Mouse (Mus musculus) limb, embryonic 11.5 days (tissue): ENCODE measurements around the gene Cand2. TPM values are rescaled to one million over a fixed set of nuclear protein-coding genes. Genes with fewer than 3 reads are reported as not detected.

Source experiments
- ATAC-seq: fragments of 200-750 bp; cut with Nextera tagmentation; 2 replicates; pipeline ENCODE4 v1.8.0; 2017; ENCODE audit warnings: low read depth; ENCODE audit not compliant: insufficient number of reproducible peaks, low FRiP score, low TSS enrichment
- DNase-seq: peaks from one replicate; pipeline ENCODE4 v3.0.0-alpha.2; 2015; ENCODE audit warnings: low spot score
- H3K27ac ChIP-seq: fragments of 300-500 bp; sonication (generic); replicated peaks from 2 replicates; pipeline ENCODE4 v1.5.1; 2014; ENCODE audit warnings: low read depth, mild to moderate bottlenecking, low read length
- H3K27me3 ChIP-seq: fragments of 300-500 bp; sonication (generic); 2 replicates; pipeline ENCODE4 v1.6.1; 2014; ENCODE audit warnings: mild to moderate bottlenecking, low read length, mixed read lengths; ENCODE audit not compliant: control insufficient read depth, insufficient read depth
- H3K36me3 ChIP-seq: fragments of 300-500 bp; sonication (generic); 2 replicates; pipeline ENCODE4 v1.6.1; 2014; ENCODE audit warnings: mild to moderate bottlenecking, low read length, moderate library complexity, mixed read lengths; ENCODE audit not compliant: control insufficient read depth, insufficient read depth
- H3K4me1 ChIP-seq: fragments of 300-500 bp; sonication (generic); 2 replicates; pipeline ENCODE4 v1.6.1; 2014; ENCODE audit warnings: low read length, mixed read lengths; ENCODE audit not compliant: control insufficient read depth, insufficient read depth
- H3K4me2 ChIP-seq: fragments of 300-500 bp; sonication (generic); 2 replicates; pipeline ENCODE4 v1.6.1; 2014; ENCODE audit warnings: low read depth, mild to moderate bottlenecking, moderate library complexity; ENCODE audit not compliant: severe bottlenecking
- H3K4me3 ChIP-seq: fragments of 300-500 bp; sonication (generic); 2 replicates; pipeline ENCODE4 v1.5.1; 2014; ENCODE audit warnings: low read depth, low read length
- H3K9ac ChIP-seq: fragments of 300-500 bp; sonication (generic); 2 replicates; pipeline ENCODE4 v1.6.1; 2014; ENCODE audit warnings: mild to moderate bottlenecking, low read length
- H3K9me3 ChIP-seq: fragments of 300-500 bp; sonication (generic); 2 replicates; pipeline ENCODE4 v1.6.1; 2016; ENCODE audit warnings: low read length; ENCODE audit not compliant: control insufficient read depth
- WGBS: fragments of 180-500 bp; shearing (Covaris S2); extraction: QIAGEN DNeasy Blood & Tissue Kit; methylation state at CpG from one replicate; pipeline ENCODE4 v1.1.7; 2014; 5-methylcytosine and 5-hydroxymethylcytosine counted together
- polyA plus RNA-seq: library from polyadenylated mRNA; unstranded; fragments of >200 nt; fragmentation: Nextera tagmentation; extraction: Ambion mirVana; gene quantifications from 2 replicates; pipeline ENCODE4 v1.2.1, GENCODE M21; 2014

Cand2 gene
- polyA plus RNA-seq, 1 experiment from 2014 or later, result 58.4 TPM

- no peaks in the 10 kb centered on the region for H3K9me3 ChIP-seq
- H3K36me3 ChIP-seq, result no peaks in the 10 kb centered on the region
- H3K27me3 ChIP-seq, result no peaks in the 10 kb centered on the region
- H3K4me3 ChIP-seq, result no peak overlapping the region
- no peak overlapping the region for H3K4me2 ChIP-seq
- WGBS, result 52% methylated on average over 9 of the region's 9 CpGs
- DNase-seq, result no peak
- no peak overlapping the region for H3K9ac ChIP-seq
- no peak for ATAC-seq
- H3K27ac ChIP-seq, result no peak overlapping the region; the same call in 1 of the 2 replicates
- peaks cover 4% of the 10 kb centered on the region; the same call in 1 of the 2 replicates for H3K4me1 ChIP-seq
Measured at GRCm38 (mm10) chr6:115767357-115767756, 7.0 kb upstream of the Cand2 start.

- Histone ChIP-seq H3K9ac (no peak overlapping the region), H3K27me3 (no peaks in the 10 kb centered on the region), H3K27ac (no peak overlapping the region), H3K9me3 (no peaks in the 10 kb centered on the region), H3K36me3 (no peaks in the 10 kb centered on the region), H3K4me1 (no peaks in the 10 kb centered on the region; the same call in 1 of the 2 replicates), H3K4me3 (no peak overlapping the region), H3K4me2 (no peak overlapping the region)
- WGBS, result 83% methylated on average over 4 of the region's 4 CpGs
- ATAC-seq (no peak), DNase-seq (no peak)
Measured at GRCm38 (mm10) chr6:115768207-115768606, 6.1 kb upstream of the Cand2 start.

- Histone ChIP-seq H3K27ac (no peak overlapping the region), H3K4me3 (no peak overlapping the region), H3K4me1 (no peaks in the 10 kb centered on the region; the same call in none of the 2 replicates), H3K9ac (no peak overlapping the region), H3K36me3 (no peaks in the 10 kb centered on the region), H3K9me3 (no peaks in the 10 kb centered on the region), H3K4me2 (no peak overlapping the region), H3K27me3 (no peaks in the 10 kb centered on the region)
- DNase-seq (no peak), ATAC-seq (no peak)
- WGBS, result 85% methylated on average over 19 of the region's 20 CpGs
Measured at GRCm38 (mm10) chr6:115770059-115770670, 4.2 kb upstream of the Cand2 start.

GRCm38 (mm10) chr6:115770852-115771251 lies 3.5 kb upstream of the Cand2 start:
- H3K9me3 ChIP-seq, result no peaks in the 10 kb centered on the region
- no peak overlapping the region for H3K9ac ChIP-seq
- H3K27me3 ChIP-seq, result no peaks in the 10 kb centered on the region
- DNase-seq (no peak), ATAC-seq (no peak)
- H3K36me3 ChIP-seq, result no peaks in the 10 kb centered on the region
- H3K4me3 ChIP-seq, result no peak overlapping the region
- WGBS, result 72% methylated on average over 4 of the region's 4 CpGs
- H3K27ac ChIP-seq, result no peak overlapping the region
- peaks cover 7% of the 10 kb centered on the region for H3K4me1 ChIP-seq
- H3K4me2 ChIP-seq, result no peak overlapping the region

- Histone ChIP-seq H3K9me3 (no peaks in the 10 kb centered on the region), H3K9ac (no peak overlapping the region), H3K27ac (no peak overlapping the region), H3K36me3 (no peaks in the 10 kb centered on the region), H3K4me1 (peaks cover 12% of the 10 kb centered on the region), H3K27me3 (no peaks in the 10 kb centered on the region), H3K4me3 (no peak overlapping the region), H3K4me2 (no peak overlapping the region)
- no peak for ATAC-seq
- 82% methylated on average over 6 of the region's 6 CpGs for WGBS
- DNase-seq, result no peak
Measured at GRCm38 (mm10) chr6:115772201-115772600, 2.1 kb upstream of the Cand2 start.

- no peaks in the 10 kb centered on the region for H3K9me3 ChIP-seq
- no peak overlapping the region for H3K27ac ChIP-seq
- H3K27me3 ChIP-seq, result no peaks in the 10 kb centered on the region
- no peak overlapping the region for H3K4me2 ChIP-seq
- H3K9ac ChIP-seq, result no peak overlapping the region
- WGBS, result 100% methylated on average over 1 of the region's 1 CpGs
- no peak for DNase-seq
- no peak overlapping the region for H3K4me3 ChIP-seq
- peaks cover 12% of the 10 kb centered on the region for H3K4me1 ChIP-seq
- ATAC-seq, result no peak
- H3K36me3 ChIP-seq, result no peaks in the 10 kb centered on the region
Measured at GRCm38 (mm10) chr6:115772604-115773003, 1.7 kb upstream of the Cand2 start.

GRCm38 (mm10) chr6:115773966-115774413 lies 348 bp upstream of the Cand2 start:
- 2% methylated on average over 14 of the region's 14 CpGs for WGBS
- Histone ChIP-seq H3K36me3 (peaks cover 7% of the 10 kb centered on the region; the same call in 1 of the 2 replicates), H3K27me3 (no peaks in the 10 kb centered on the region), H3K9me3 (no peaks in the 10 kb centered on the region), H3K4me3 (peak overlapping the region; percentile 57; the same call in 1 of the 2 replicates), H3K4me2 (peak overlapping the region; percentile 50), H3K4me1 (peaks cover 12% of the 10 kb centered on the region; the same call in 1 of the 2 replicates), H3K27ac (0 out of 2 replicates have a peak overlapping the region, but pooled peaks have one; percentile 18), H3K9ac (peak overlapping the region; percentile 58; the same call in 1 of the 2 replicates)
- peak; percentile 82 for DNase-seq
- ATAC-seq, result peak; percentile 79; the same call in 1 of the 2 replicates

- peak overlapping the region; percentile 57 for H3K4me3 ChIP-seq
- ATAC-seq, result no peak
- H3K27ac ChIP-seq, result no peak overlapping the region; the same call in 1 of the 2 replicates
- peak overlapping the region; percentile 83 for H3K4me2 ChIP-seq
- no peaks in the 10 kb centered on the region for H3K27me3 ChIP-seq
- peak overlapping the region; percentile 79 for H3K9ac ChIP-seq
- WGBS, result 67% methylated on average over 3 of the region's 3 CpGs
- peaks cover 14% of the 10 kb centered on the region for H3K36me3 ChIP-seq
- no peaks in the 10 kb centered on the region for H3K9me3 ChIP-seq
- DNase-seq, result no peak
- peaks cover 12% of the 10 kb centered on the region; the same call in 1 of the 2 replicates for H3K4me1 ChIP-seq
Measured at GRCm38 (mm10) chr6:115775838-115776237, 1.5 kb downstream of the Cand2 start.
